Mouse (Mus musculus) adrenal gland, postnatal 4 days (tissue): ENCODE results near the gene Ppara. TPM values are rescaled to one million over a fixed set of nuclear protein-coding genes. Genes with fewer than 3 reads are reported as not detected.

Experiments used
- DNase-seq, 2 experiments: peaks; one replicate each; pipeline ENCODE4 v3.0.0; 2021 to 2022; ENCODE audit warnings: low spot score in 2 of 2, mixed read lengths in 2 of 2
- long read RNA-seq, 2 experiments: library from polyadenylated mRNA; stranded (forward); transcript quantifications; one replicate each; pipeline ENCODE4 v2.0.0; 2021
- total RNA-seq, 2 experiments: library from RNA; stranded (reverse); gene quantifications; 2 replicates each; pipeline ENCODE4 v1.2.3; 2021

The Ppara gene
- 10 to 100 TPM; 17.2 to 29.4 TPM for total RNA-seq
- long read RNA-seq, experiment 1, partial matches to known transcripts = 1 of 6 reads
- long read RNA-seq, experiment 1, other reads (novel, unspliced or antisense) = 5 of 6 reads
- long read RNA-seq, experiment 2, partial matches to known transcripts = 8 of 16 reads
- long read RNA-seq, experiment 2, other reads (novel, unspliced or antisense) = 4 of 16 reads

DNA sequence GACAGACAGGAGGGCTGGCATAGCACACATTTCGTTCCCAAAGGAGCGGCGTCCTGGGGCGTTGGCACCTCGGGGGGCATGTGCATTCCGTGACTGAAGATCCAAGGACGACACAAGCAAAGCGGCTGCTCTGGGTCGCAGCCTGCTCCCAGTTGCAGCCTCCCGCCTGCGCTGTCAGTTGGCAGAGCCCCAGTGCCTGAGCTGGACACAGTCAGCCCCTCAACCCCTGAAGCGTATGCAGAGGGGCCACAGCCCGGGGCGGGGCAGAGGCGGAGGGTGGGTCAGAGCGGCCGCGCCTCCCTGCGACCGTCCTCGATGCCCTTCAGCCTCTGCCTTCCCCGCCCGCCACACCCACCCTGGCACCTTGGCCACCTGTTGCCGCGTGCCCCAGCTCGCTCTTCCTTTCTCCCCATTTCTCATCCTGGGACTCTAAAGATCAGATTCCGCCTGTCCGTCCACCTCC lies at the start of gene Ppara:
Ppara (plus strand) TSS at position 413 of the 463 bp plus-strand sequence.
- no peak for DNase-seq

DNA sequence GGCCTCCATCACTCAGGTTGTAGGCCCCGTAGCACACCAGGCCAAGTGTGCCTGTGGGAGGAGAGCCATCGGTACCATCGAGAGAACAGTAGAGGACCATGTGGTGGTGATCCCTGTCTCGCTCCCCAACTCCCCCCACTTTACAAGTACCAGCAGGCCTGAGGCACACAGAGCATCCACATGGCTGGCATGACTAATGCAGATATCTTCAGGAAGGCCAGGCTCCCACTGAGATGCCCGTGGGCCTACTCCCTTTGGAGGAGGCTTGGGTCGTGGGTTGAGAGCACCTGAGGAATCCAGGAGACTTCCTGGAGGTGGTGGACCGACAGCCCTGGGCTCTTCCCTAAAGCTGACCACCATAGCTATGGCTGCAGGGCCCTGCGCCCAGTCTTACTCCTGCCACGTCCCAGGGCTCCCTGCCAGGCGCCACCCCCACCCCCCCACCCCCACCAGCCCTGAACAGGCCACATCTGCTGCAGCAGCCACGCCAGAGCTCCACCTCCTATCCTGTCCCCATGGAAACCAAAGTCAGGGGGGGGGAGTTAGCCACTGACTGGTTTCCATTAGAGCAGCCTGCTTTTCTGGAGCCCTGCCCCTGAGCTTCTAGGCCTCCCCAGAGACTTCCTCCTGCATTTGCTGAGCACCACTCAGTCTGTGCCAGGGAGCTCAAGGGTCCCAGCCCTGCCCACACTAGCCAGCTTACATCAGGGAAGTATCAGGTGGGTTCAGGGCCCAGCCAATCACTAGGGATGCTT lies 48.0 kb upstream of the Ppara start:
- no peak for DNase-seq

DNA sequence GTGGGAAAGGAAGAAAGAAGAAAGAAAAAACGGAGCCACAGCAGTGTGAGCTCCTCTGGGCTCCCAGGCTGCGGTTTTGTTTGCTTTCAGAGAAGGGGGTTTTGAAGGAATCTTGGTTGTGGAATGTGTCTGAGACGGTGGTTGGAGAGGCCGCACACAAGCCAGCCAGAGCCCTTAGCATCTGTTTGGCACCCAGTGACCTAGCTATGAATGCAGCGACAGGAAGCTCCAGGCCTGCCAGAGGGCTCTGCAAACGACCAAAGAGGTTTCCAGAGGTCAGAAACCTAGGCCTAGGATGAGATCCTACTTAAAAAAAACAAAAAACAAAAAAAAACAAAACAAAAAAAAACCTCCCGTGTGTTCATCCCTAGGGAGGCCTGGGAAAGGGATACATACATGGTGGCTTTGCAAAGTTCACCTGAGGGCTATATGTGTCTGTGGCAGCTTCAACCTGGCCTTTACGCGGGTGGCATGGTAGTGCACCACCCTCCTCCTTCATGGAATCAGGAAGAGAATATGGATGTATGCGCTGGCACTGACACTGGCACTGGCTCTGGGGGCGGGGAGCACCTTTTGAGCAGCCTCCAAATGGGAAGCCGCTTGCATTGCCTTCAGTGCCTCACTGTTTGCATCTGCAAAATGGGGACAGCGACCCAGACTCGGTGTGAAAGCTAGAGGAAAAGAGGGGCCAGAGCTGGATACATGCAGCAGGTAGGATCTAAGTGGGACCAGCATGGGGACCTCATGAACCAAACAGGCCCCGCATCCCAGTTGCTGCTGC lies 47.0 kb upstream of the Ppara start:
- no peak for DNase-seq

DNA sequence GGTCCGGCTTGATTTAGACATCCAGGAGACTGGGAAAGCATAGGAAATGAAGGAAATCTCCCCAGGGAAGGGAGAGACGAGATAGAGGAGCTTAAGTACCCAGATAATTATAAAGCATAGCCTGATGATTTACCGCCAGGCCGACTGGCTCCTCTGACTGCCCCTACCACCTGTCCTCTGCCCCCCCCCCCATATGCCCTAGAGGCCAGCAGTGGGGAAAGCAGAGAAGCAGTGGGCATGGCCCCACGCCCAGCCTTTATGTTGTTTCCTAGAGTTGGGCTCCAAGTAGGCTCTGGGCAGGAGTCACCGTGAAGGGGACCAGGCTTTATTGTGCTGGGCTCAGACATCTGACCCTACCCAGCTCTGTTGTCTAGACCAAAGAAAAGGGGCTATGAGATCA lies 46.0 kb upstream of the Ppara start:
- DNase-seq = no peak

DNA sequence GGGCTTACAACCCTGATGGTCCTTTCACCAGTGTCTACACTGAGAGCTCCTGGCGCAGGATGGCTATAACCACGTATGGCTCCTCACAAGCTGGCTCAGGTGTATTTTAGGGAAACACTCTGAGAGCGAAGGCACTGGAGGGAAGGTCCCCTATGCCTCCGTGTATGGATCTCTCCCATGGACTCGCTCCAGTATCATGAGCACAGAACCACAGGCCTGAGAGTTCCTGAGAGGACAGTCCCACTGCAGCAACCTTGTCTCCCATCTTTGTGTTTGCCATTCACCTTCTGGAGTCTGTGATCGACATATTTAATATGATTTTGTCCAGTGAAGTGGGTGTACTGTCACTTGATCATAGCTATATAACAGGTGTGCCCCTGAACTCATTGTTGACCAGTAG lies 45.3 kb upstream of the Ppara start:
- no peak for DNase-seq

DNA sequence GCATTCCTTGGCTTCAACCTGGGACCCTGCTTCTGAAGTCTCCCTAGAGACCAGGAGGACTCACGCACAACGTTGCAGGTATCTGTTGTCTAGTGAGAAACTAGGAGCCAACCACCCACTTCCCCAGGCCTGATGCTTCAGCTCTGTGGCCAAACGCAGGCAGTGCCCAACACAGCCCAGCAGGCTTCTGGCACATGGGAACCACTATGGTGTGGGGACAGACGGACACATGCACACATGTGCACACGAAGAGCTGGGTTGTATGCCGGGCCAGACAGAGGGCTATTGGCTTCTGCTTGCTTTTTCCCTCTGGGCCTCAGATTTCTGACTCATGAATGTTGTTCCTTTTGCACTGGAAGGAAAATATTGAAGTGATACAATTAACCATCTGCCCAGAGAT lies 44.7 kb upstream of the Ppara start:
- no peak for DNase-seq

DNA sequence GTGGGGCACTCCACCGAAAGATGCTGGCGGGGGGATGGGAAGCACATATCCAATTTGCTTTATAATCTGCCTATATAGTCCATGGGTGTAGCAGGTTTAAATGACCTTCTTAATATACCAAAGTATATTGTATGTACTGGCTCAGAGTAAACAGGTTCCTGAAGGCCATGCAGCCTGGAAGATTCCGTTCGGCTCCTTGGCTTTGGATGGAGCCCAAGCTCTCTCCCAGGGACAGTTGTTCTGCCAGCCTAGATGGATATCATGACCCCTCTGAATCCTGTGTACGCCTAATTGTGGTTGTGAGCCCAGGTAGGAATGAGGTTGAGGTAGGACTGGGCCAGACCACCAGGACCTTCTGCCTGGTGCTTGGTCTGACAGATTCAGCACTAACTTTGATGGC lies 43.9 kb upstream of the Ppara start:
- no peak for DNase-seq

DNA sequence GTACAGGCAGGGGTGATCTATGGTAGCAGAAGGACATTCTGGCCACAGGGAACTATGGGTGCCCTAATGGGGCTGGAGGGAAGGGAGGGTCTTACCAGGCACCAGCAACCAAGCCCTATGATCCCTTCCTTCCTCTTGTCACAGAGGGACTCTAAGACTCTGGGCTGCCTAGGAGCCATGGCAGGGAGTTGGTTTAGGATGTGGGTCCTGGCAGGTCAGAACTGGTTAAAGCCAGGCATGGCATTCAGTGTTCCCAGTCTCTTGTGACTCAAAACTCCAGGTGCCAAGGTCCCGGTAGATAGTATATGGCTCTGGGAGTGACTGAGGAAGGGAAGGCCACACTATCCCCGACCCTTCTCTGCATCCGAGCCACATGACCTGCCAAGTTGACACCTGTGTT lies 41.7 kb upstream of the Ppara start:
- no peak for DNase-seq

DNA sequence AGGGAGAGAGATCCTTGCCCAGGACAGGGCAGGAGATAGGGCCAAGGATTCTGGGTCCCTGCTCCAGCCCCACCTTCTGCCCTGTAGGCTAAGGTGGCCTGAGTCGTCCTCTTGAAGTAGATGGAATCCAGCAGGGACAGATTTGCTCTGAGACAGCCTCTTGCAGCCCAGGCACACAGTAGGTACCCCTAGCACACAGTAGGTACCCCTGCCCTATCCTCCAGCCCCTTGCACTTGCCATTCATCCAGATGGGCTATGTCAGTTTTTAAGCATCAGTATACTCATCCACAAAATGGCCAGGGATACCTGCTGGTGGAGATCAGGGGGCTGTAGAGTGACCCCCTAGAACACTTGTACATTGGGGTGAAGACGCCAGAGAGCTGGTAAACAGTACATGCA lies 41.0 kb upstream of the Ppara start:
- DNase-seq = no peak

DNA sequence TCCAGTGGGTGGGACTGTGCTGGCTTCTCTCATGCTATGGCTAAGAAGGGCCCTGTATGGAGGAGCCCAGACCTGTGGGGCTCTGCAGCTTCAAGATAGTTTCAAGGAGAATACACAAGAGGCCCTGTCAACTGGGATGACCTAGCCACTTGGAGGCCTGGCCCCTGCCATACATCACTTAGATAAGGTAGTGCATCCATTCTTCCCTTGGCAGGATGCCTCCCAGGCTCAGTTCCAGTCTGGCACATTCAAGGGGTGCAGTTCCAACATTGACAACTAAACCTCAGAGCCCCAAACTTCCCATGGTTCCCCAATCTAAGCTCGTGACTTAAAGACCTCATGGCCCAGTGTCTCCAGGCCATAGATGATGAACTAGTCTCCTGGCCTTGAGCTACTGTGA lies 40.4 kb upstream of the Ppara start:
- no peak for DNase-seq

DNA sequence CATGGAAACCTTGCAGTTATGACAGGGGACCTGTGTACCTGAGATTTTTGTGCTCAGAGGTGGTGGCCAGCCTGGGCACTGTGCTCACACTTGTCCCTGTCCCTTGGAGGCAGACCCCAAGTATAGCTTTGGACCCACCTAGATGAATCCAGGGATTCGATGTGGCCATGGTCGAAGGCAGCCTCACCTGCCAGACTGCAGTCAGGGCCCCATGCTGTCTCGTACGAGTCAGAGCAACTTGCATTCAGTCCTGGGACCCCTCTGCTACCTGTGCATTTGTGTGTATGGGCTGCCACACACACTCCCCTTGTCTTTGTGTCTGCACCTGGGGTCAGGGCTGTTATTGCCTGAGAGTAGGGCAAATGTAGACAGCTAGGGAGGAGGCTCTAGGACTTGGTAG lies 39.5 kb upstream of the Ppara start:
- DNase-seq = no peak

DNA sequence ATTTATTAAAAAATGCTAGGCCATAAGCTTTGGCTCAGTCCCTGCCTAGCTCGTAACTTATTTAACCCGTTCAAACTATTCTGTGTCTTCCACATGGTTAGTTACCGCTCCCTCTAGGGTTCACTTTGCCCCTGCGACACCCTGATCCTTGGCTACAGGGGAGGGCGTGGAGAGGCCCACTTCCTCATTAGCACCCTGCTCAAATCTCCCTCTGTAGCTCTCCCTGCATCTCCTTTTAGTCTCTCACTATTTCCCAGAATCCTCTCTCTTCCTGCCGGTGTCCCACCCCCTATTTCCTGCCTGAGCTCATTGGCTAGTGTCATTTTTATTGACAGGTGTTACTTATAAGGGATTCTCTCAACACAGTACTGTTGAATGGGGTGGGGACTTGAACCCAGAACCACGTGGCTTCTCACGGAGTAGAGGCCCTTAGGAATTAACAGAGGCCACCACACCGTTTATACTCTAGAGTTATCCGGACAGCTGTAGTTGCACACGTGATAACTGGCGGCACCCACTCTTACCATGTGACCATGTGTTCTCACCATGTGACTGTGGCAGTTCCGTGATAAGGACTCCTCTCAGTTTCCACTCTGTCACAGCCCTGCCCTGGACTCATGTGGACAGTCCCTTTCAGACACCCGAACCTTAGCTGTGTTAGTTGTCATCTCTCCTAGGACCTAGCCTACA lies 36.3 kb upstream of the Ppara start:
- no peak for DNase-seq

DNA sequence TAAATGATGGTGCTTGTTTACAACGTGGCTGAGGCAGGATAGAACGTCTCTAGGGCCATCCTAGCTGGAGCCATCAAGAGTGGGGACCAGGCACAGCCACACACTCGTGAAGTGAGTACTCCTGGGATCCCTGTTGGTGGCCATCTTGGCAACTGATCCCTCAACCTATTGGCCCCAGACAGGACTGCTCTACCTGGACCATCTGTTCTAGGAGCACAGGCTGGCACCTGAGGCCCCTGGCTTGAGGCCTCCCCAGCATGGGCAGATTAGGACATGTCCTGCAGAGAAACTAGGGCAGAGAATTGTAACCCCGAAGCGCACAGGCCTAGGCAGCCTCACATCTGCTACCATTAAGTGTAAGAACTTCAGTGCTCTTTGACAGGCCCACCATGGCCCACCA lies 35.3 kb upstream of the Ppara start:
- no peak for DNase-seq

DNA sequence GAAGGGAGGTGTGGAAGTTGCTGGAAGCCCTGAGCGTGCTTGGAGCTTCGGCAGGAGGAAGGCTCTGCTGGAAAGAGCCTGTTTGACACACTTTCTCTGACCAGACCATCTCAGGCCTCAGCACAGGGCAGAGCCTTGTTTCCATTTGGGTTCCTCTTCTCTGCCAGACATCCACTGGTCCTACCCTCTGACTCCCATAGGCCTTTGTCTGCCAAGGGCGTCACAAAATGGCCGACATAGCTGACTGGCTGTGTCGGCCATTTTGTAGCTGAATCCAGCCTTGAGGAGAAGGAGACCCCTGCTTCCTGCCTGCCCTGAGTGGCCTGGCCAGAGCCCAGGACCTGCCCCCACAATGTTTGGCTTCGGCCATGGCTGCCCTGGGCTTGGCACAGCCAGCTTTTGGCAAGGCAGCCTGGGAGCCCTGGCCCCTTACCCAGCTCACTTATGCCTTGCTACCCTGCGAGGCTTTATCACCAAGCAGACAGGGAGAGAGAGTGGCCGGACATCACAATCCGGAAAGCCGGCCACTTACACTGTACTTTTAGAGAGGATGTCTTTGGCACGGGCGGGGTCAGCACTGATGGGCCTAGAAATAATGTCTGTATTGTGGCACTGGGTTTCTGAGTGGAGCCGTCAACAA lies 34.8 kb upstream of the Ppara start:
- DNase-seq = no peak

DNA sequence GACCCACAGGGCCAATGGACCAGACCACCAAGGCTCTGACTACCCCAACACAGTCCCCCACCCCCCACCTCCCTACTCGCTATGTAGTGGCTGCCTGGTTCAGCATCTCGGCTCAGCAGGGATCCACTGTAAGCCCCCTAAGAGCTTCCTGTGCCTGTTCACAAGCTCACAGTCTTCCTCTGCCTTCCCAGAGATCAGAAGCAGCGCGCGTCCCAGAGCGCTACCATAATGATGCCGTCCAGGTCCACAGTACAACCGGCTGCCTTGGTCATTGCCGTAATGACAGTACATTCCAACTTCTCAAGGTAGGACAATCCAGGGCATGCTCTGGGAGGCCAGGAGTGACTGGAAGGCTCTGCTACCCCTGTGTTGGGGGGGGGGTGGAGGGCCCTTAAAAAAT lies 34.1 kb upstream of the Ppara start:
- DNase-seq = no peak

DNA sequence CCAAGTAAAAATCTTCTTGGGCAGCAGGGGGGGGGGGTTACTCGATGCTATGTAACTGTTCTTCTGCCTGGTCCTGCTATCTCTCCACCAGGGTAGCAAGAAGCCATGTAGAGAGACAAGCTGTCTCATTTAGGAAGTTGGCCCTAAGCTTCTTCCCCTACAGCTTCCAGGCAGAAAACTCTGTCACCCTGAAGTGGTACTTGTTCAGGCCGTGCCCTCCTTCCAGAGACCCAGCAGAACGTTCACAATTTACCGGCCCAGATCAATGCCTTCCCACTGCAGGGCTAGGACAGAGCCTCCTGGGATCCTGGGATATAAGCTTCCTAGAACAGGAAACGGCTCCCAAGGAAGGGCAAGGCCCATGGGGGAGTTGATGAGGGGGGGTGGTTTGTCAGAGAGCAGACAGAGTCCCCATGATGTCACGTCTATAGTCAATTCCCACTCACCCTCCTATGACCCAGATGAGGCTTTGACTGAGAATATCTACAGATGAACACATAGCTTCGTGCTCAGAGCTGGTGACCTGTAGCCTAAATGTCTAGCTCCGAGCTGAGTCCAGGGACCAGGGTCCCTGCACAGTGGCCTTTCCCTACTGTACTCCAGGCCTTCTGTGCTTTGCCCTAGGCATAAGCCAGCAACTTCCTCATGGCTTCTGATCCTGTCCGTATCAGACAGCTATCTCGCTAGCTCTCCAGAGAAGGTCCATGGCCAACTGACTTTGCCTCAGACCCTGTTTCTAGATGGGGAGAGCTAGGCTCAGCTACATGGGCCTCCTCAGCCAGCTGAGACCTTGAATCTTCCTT lies 33.5 kb upstream of the Ppara start:
- no peak for DNase-seq

DNA sequence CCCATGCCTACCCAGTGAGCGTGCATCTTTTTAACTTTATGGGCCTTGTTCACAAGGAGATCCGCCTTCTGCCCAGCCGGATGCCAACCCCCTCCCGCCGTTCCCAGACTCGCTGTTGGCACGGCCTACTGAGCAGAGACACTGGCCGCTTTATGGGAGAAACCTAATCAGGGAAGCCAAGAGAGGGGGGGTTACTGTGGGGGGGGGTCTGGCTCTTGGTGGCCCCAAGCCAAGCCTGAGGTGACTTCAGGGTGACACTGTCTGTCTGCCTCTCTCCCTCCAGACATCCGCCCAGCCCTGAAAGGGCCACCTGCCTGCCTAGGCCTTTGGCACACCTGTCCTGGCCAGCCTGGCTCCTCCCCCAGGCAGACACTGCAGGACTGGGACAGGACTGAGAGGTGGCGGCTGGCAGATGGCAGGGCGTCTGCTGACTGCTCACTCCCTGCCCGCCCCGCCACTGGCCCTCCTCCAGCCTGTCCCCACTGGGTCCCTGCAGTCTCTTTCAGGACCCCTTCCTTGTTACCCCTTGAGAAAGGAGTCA lies 32.3 kb upstream of the Ppara start:
- no peak for DNase-seq

DNA sequence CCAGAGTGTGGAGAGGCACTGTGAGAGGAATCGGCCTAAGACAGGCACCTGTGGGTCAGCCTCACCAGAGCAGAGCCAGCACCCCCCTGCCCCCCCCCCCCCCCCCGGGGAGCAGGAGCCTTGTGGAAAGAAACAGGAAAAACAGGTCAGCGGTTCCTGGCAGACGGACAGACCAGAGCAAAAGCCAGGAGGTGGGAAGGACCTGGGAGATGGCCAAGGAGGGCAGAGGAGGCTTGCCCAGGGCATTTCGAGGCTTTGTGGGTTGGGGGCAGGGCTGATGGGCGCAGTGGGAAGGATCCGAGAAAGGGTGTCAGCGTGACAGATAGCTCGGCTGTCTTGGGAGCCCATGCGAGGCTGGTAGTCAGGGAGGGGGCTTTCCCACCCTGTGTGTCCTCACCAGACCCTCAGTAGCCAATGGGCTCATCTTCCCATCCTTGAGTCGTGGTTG lies 31.6 kb upstream of the Ppara start:
- no peak for DNase-seq

DNA sequence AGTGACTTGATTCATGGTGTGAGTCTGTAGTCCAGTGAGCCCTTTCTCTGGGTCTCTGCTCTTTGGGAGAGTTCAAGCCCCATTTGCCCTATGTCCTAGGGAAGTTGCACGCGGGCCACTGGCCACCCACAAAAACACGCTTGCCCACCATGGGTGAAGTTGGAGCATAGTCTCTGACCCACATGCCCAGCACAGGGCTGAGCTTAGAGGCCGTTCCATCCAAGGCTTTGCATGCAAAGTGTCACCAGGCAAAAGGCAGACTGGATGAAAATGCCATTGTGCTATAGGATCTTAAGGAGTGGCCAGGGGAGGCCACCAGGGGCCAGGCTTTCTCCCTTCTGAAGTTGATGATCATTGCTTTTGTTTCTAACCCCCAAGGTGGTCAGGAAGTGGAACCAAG lies 30.9 kb upstream of the Ppara start:
- no peak for DNase-seq
